Mouse (Mus musculus) kidney, embryonic 15.5 days (tissue): Measurements from ENCODE around the gene Unc119. TPM values are rescaled to one million over a fixed set of nuclear protein-coding genes. Genes with fewer than 3 reads are reported as not detected.

Experiments used
- ATAC-seq: fragments of 200-750 bp; cut with Nextera tagmentation; replicated peaks from 2 replicates; pipeline ENCODE4 v1.8.0; 2017; ENCODE audit warnings: moderate TSS enrichment; ENCODE audit not compliant: low FRiP score
- H3K27ac ChIP-seq: fragments of 300-500 bp; sonication (generic); 2 replicates; pipeline ENCODE4 v1.5.1; 2015; ENCODE audit warnings: mild to moderate bottlenecking, inconsistent platforms
- H3K27me3 ChIP-seq: fragments of 300-500 bp; sonication (generic); 2 replicates; pipeline ENCODE4 v1.6.1; 2015; ENCODE audit warnings: inconsistent platforms
- H3K36me3 ChIP-seq: fragments of 300-500 bp; sonication (generic); 2 replicates; pipeline ENCODE4 v1.6.1; 2015; ENCODE audit warnings: inconsistent platforms
- H3K4me1 ChIP-seq: fragments of 300-500 bp; sonication (generic); 2 replicates; pipeline ENCODE4 v1.6.1; 2015; ENCODE audit warnings: inconsistent platforms
- H3K4me2 ChIP-seq: fragments of 300-500 bp; sonication (generic); 2 replicates; pipeline ENCODE4 v1.6.1; 2015; ENCODE audit warnings: moderate library complexity, mild to moderate bottlenecking, inconsistent platforms
- H3K4me3 ChIP-seq: fragments of 300-500 bp; sonication (generic); replicated peaks from 2 replicates; pipeline ENCODE4 v1.5.1; 2015; ENCODE audit warnings: mild to moderate bottlenecking, inconsistent platforms
- H3K9ac ChIP-seq: fragments of 300-500 bp; sonication (generic); 2 replicates; pipeline ENCODE4 v1.6.1; 2015; ENCODE audit warnings: mild to moderate bottlenecking, inconsistent platforms
- H3K9me3 ChIP-seq: fragments of 300-500 bp; sonication (generic); replicated peaks from 2 replicates; pipeline ENCODE4 v1.6.1; 2016; ENCODE audit warnings: inconsistent platforms
- WGBS: fragments of 180-500 bp; shearing (Covaris S2); methylation state at CpG from one replicate; pipeline ENCODE4 v1.1.7; 2015; ENCODE audit warnings: mixed read lengths; 5-methylcytosine and 5-hydroxymethylcytosine counted together
- polyA plus RNA-seq: library from polyadenylated mRNA; unstranded; fragments of >200 nt; fragmentation: Nextera tagmentation; extraction: Ambion mirVana; gene quantifications from 2 replicates; pipeline ENCODE4 v1.2.1, GENCODE M21; 2015

The Unc119 gene
- polyA plus RNA-seq, 1 experiment from 2014 or later = 44.9 TPM

- H3K9me3 ChIP-seq = no peaks in the 10 kb centered on the region
- no peak for ATAC-seq
- H3K4me3 ChIP-seq = no peak overlapping the region
- H3K4me1 ChIP-seq = peaks cover 34% of the 10 kb centered on the region
- no peaks in the 10 kb centered on the region for H3K36me3 ChIP-seq
- 76% methylated on average over 3 of the region's 3 CpGs for WGBS
- no peaks in the 10 kb centered on the region for H3K27me3 ChIP-seq
- H3K27ac ChIP-seq = no peak overlapping the region
- H3K9ac ChIP-seq = no peak overlapping the region
- no peak overlapping the region for H3K4me2 ChIP-seq
Observed at GRCm38 (mm10) chr11:78380996-78381395, 37.7 kb downstream of the Unc119 start.

- no peak overlapping the region for H3K27ac ChIP-seq
- 78% methylated on average over 7 of the region's 7 CpGs for WGBS
- H3K4me1 ChIP-seq = peaks cover 30% of the 10 kb centered on the region
- no peak for ATAC-seq
- no peaks in the 10 kb centered on the region for H3K27me3 ChIP-seq
- no peak overlapping the region for H3K4me3 ChIP-seq
- H3K9me3 ChIP-seq = no peaks in the 10 kb centered on the region
- H3K9ac ChIP-seq = no peak overlapping the region
- no peak overlapping the region for H3K4me2 ChIP-seq
- no peaks in the 10 kb centered on the region for H3K36me3 ChIP-seq
Observed at GRCm38 (mm10) chr11:78382286-78382685, 39.0 kb downstream of the Unc119 start.

GRCm38 (mm10) chr11:78382701-78383100, 39.4 kb downstream of the Unc119 start:
- Histone ChIP-seq H3K36me3 (no peaks in the 10 kb centered on the region), H3K27me3 (no peaks in the 10 kb centered on the region), H3K9me3 (no peaks in the 10 kb centered on the region), H3K27ac (no peak overlapping the region), H3K9ac (no peak overlapping the region), H3K4me2 (no peak overlapping the region), H3K4me1 (peaks cover 26% of the 10 kb centered on the region), H3K4me3 (no peak overlapping the region)
- 0 out of 2 replicates have a peak, but pooled peaks have one; percentile 8 for ATAC-seq
- WGBS = 19% methylated on average over 5 of the region's 5 CpGs

- Histone ChIP-seq H3K4me3 (no peak overlapping the region), H3K27me3 (no peaks in the 10 kb centered on the region), H3K9ac (no peak overlapping the region), H3K4me1 (peaks cover 22% of the 10 kb centered on the region), H3K36me3 (no peaks in the 10 kb centered on the region), H3K27ac (no peak overlapping the region), H3K9me3 (no peaks in the 10 kb centered on the region), H3K4me2 (no peak overlapping the region)
- no peak for ATAC-seq
- 79% methylated on average over 10 of the region's 10 CpGs for WGBS
Observed at GRCm38 (mm10) chr11:78385776-78386175, 42.5 kb downstream of the Unc119 start.

DNA sequence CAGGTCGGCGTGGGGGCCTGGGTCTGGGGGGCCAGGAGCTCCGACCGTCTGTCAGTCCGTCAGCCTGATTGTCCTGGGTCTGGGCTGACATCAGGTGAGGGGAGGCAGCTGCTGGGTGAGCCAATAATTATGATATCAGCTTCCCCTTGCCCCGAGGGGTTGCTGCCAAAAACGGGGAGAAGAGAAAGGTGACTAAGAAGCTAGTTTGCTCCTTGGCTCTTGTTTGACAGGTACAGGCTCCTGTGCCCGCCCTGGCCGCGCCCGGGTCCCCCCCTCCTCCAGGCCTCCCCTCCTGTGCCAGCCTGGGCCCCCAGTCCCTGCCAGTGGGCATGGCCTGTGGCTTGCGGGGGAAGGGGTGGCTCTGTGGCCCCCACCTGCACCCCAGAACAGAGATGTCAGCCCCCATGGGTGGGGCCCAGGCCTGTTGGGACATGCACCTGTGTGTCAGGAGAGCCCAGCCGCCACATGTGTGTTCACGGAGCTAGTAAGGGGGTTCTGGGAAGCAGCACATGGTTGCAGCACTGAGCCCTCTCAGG, 43.3 kb downstream of the Unc119 start, which contains the start of gene Foxn1:
Gene Foxn1 (minus strand): TSS at position 51 of the 536 bp plus-strand sequence.
- Histone ChIP-seq H3K27ac (no peak within 1 kb of the TSS), H3K4me2 (no peak within 1 kb of the TSS), H3K9me3 (no peaks in the 10 kb centered on the region), H3K9ac (no peak within 1 kb of the TSS), H3K36me3 (no peaks in the 10 kb centered on the region), H3K27me3 (no peaks in the 10 kb centered on the region), H3K4me1 (peaks cover 22% of the 10 kb centered on the region), H3K4me3 (no peak within 1 kb of the TSS)
- WGBS = 58% methylated on average over 14 of the region's 14 CpGs
- ATAC-seq = no peak

DNA sequence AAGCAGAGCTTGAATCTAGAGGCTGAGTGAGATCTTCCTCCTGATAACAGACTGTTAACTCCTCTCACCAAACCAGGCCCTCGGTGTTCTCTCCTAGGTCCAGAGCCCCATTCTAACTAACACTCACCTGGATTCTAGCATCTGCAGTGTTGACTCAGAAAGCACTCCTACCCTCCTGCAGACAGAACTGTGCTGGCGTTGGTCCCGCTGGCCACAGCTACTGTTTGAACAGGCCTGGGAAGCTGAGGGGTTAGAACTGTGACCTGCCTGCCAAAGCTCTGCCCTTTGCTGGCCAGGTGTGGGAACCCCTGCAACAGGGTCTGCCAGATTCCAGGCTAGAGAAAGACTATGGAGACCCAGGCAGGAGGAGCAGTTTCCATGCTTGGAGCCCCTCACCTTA, 49.4 kb downstream of the Unc119 start:
- Histone ChIP-seq H3K9me3 (no peaks in the 10 kb centered on the region), H3K4me2 (no peak overlapping the region), H3K36me3 (no peaks in the 10 kb centered on the region), H3K4me1 (peaks cover 27% of the 10 kb centered on the region), H3K27me3 (no peaks in the 10 kb centered on the region), H3K4me3 (no peak overlapping the region), H3K27ac (no peak overlapping the region), H3K9ac (no peak overlapping the region)
- WGBS = 81% methylated on average over 3 of the region's 3 CpGs
- no peak for ATAC-seq

- ATAC-seq = no peak
- Histone ChIP-seq H3K4me3 (no peak overlapping the region; the same call in 1 of the 2 replicates), H3K27me3 (0 out of 2 replicates have a peak, but pooled peaks cover 4% of the 10 kb centered on the region), H3K4me2 (peak overlapping the region; percentile 47), H3K9ac (no peak overlapping the region), H3K4me1 (peaks cover 46% of the 10 kb centered on the region), H3K9me3 (no peaks in the 10 kb centered on the region), H3K36me3 (no peaks in the 10 kb centered on the region), H3K27ac (peak overlapping the region; percentile 76)
- 39% methylated on average over 11 of the region's 11 CpGs for WGBS
Observed at GRCm38 (mm10) chr11:78396950-78397349, 53.7 kb downstream of the Unc119 start.

- H3K27ac ChIP-seq = peak overlapping the region; percentile 76
- peaks cover 46% of the 10 kb centered on the region for H3K4me1 ChIP-seq
- 9% methylated on average over 18 of the region's 18 CpGs for WGBS
- ATAC-seq = peak; percentile 30; the same call in 1 of the 2 replicates
- H3K4me2 ChIP-seq = peak overlapping the region; percentile 47
- 0 out of 2 replicates have a peak, but pooled peaks cover 4% of the 10 kb centered on the region for H3K27me3 ChIP-seq
- no peak overlapping the region; the same call in 1 of the 2 replicates for H3K4me3 ChIP-seq
- H3K9me3 ChIP-seq = no peaks in the 10 kb centered on the region
- no peaks in the 10 kb centered on the region for H3K36me3 ChIP-seq
- no peak overlapping the region for H3K9ac ChIP-seq
Observed at GRCm38 (mm10) chr11:78397397-78397796, 54.1 kb downstream of the Unc119 start.

GRCm38 (mm10) chr11:78398212-78398611, 54.9 kb downstream of the Unc119 start:
- H3K4me2 ChIP-seq = no peak overlapping the region
- ATAC-seq = no peak
- no peak overlapping the region for H3K27ac ChIP-seq
- 46% methylated on average over 6 of the region's 6 CpGs for WGBS
- no peaks in the 10 kb centered on the region for H3K36me3 ChIP-seq
- peaks cover 42% of the 10 kb centered on the region for H3K4me1 ChIP-seq
- H3K4me3 ChIP-seq = no peak overlapping the region
- H3K9me3 ChIP-seq = no peaks in the 10 kb centered on the region
- no peak overlapping the region for H3K9ac ChIP-seq
- 0 out of 2 replicates have a peak, but pooled peaks cover 4% of the 10 kb centered on the region for H3K27me3 ChIP-seq

Other genes starting within 250 kb of the Unc119 start
- 14.5 and 18.2 TPM in 2 replicates for gene Fam222b, start 248.8 kb upstream of the Unc119 start, polyA plus RNA-seq
- gene Traf4, start 177.9 kb upstream of the Unc119 start, polyA plus RNA-seq = 94.2 and 99.5 TPM in 2 replicates
- 21.1 and 25.0 TPM in 2 replicates for gene Nek8, start 166.8 kb upstream of the Unc119 start, polyA plus RNA-seq
- gene Tlcd1, start 166.8 kb upstream of the Unc119 start, polyA plus RNA-seq = 28.7 and 31.8 TPM in 2 replicates
- 1,327 and 1,492 TPM in 2 replicates for gene Rpl23a, start 159.9 kb upstream of the Unc119 start, polyA plus RNA-seq
- 113 and 132 TPM in 2 replicates for gene Rab34, start 155.1 kb upstream of the Unc119 start, polyA plus RNA-seq
- 3.1 and 4.3 TPM in 2 replicates for gene Proca1, start 150.1 kb upstream of the Unc119 start, polyA plus RNA-seq
- 78.6 and 84.5 TPM in 2 replicates for gene Sdf2, start 97.7 kb upstream of the Unc119 start, polyA plus RNA-seq
- 27.3 and 29.4 TPM in 2 replicates for gene Supt6, start 97.5 kb upstream of the Unc119 start, polyA plus RNA-seq
- 76.0 and 81.8 TPM in 2 replicates for gene 2610507B11Rik, start 81.7 kb upstream of the Unc119 start, polyA plus RNA-seq
- 0.32 and 0.43 TPM in 2 replicates for gene BC030499, start 52.6 kb upstream of the Unc119 start, polyA plus RNA-seq
- 43.3 and 47.4 TPM in 2 replicates for gene Spag5, start 42.0 kb upstream of the Unc119 start, polyA plus RNA-seq
- gene Aldoc, start 20.5 kb upstream of the Unc119 start, polyA plus RNA-seq = 6.0 and 6.4 TPM in 2 replicates
- gene Pigs, start 15.1 kb upstream of the Unc119 start, polyA plus RNA-seq = 77.5 and 86.2 TPM in 2 replicates
- gene Foxn1, start 43.1 kb downstream of the Unc119 start, polyA plus RNA-seq = 0.10 TPM in 1 of 2 replicates, not detected in the other
- 1.1 and 1.2 TPM in 2 replicates for gene Slc13a2, start 78.7 kb downstream of the Unc119 start, polyA plus RNA-seq
- gene Slc46a1, start 122.2 kb downstream of the Unc119 start, polyA plus RNA-seq = 21.1 and 21.3 TPM in 2 replicates
- gene Sarm1, start 154.3 kb downstream of the Unc119 start, polyA plus RNA-seq = 1.5 and 1.8 TPM in 2 replicates
- gene Vtn, start 155.6 kb downstream of the Unc119 start, polyA plus RNA-seq = 4.5 and 8.1 TPM in 2 replicates
- gene Sebox, start 160.0 kb downstream of the Unc119 start, polyA plus RNA-seq = not detected in 2 replicates
- gene Tmem199, start 168.7 kb downstream of the Unc119 start, polyA plus RNA-seq = 56.7 and 57.1 TPM in 2 replicates
- gene Poldip2, start 168.7 kb downstream of the Unc119 start, polyA plus RNA-seq = 169 and 171 TPM in 2 replicates
- 81.8 and 88.2 TPM in 2 replicates for gene Tnfaip1, start 192.8 kb downstream of the Unc119 start, polyA plus RNA-seq
- gene Ift20, start 192.9 kb downstream of the Unc119 start, polyA plus RNA-seq = 134 and 145 TPM in 2 replicates
- gene Tmem97, start 207.3 kb downstream of the Unc119 start, polyA plus RNA-seq = 80.4 and 82.3 TPM in 2 replicates